Mouse (Mus musculus): ENCODE measurements at regions not wholly inside any gene's neighbourhood (a gene's known extent, or its start where the extent isn't known, plus 50 kb on each side); places are given as distances from the start of the nearest gene placed in this dataset.

- Histone ChIP-seq H3K79me2 (ENCODE audit: inconsistent target) (no peaks in the 10 kb centered on the region), H3K4me3 (ENCODE audit: inconsistent target) (no peak overlapping the region), H3K27ac (no peak overlapping the region), H3K36me3 (ENCODE audit: inconsistent target) (no peaks in the 10 kb centered on the region)
- 96% methylated on average over 3 of the region's 3 CpGs for WGBS (ENCODE audit: missing documents)
Measured at GRCm38 (mm10) chr1:105075728-105076127, 280.8 kb downstream of the Rnf152 start.

- 90% methylated on average over 1 of the region's 1 CpGs for WGBS (ENCODE audit: missing documents)
- no peak overlapping the region for H3K4me3 ChIP-seq (ENCODE audit: inconsistent target)
- no peaks in the 10 kb centered on the region for H3K36me3 ChIP-seq (ENCODE audit: inconsistent target)
- no peaks in the 10 kb centered on the region for H3K79me2 ChIP-seq (ENCODE audit: inconsistent target)
- H3K27ac ChIP-seq = no peak overlapping the region
Measured at GRCm38 (mm10) chr1:105074326-105074725, 282.2 kb downstream of the Rnf152 start.

DNA sequence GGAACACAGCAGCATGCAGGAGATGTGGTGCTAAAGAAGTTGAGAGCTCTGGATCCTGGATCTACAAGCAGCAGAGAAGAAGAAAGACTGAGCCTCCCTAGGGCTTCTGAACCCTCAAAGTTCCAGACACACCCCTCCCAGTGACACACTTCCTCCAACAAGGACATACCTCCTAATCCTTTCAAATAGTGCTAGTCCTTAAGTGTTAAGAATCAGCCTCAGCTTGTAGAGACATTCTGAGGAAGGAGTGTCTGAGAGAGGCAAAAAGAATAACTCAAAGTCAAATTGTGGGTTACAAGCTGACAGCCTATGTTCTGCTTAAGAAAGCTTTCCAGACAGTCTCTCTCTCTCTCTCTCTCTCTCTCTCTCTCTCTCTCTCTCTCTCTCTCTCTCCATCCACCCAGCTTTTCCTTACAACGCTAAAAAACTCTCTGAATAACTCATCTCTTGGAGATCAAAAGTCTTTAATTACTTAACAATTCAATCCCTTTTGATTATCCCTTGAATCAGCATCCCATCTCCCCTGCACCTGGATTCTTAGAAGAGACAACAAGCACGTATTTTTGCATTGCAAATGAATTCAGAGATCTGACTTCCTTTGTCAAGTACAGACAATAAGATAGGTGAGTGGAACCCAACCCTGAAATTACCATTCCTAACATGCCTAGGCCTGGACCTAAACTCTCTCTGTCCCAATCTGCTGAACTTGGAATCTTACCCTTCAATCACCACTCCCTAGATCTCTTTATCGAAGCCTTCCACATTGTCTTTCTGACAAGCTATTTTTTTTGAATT lies 285.7 kb downstream of the Rnf152 start:
- WGBS (ENCODE audit: missing documents) = 64% methylated on average over 3 of the region's 3 CpGs
- Histone ChIP-seq H3K4me3 (ENCODE audit: inconsistent target) (no peak overlapping the region), H3K27ac (no peak overlapping the region), H3K79me2 (ENCODE audit: inconsistent target) (no peaks in the 10 kb centered on the region), H3K36me3 (ENCODE audit: inconsistent target) (no peaks in the 10 kb centered on the region)

- H3K27ac ChIP-seq = no peak overlapping the region
- H3K79me2 ChIP-seq (ENCODE audit: inconsistent target) = no peaks in the 10 kb centered on the region
- H3K36me3 ChIP-seq (ENCODE audit: inconsistent target) = no peaks in the 10 kb centered on the region
- no peak overlapping the region for H3K4me3 ChIP-seq (ENCODE audit: inconsistent target)
- WGBS (ENCODE audit: missing documents) = 69% methylated on average over 4 of the region's 4 CpGs
Measured at GRCm38 (mm10) chr1:105067902-105068301, 288.6 kb downstream of the Rnf152 start.

GRCm38 (mm10) chr1:105067049-105067795 lies 289.3 kb downstream of the Rnf152 start:
- WGBS (ENCODE audit: missing documents) = 83% methylated on average over 4 of the region's 4 CpGs
- H3K79me2 ChIP-seq (ENCODE audit: inconsistent target) = no peaks in the 10 kb centered on the region
- no peak overlapping the region for H3K27ac ChIP-seq
- H3K36me3 ChIP-seq (ENCODE audit: inconsistent target) = no peaks in the 10 kb centered on the region
- no peak overlapping the region for H3K4me3 ChIP-seq (ENCODE audit: inconsistent target)

GRCm38 (mm10) chr1:105050584-105051363 lies 282.4 kb downstream of the Cdh20 start:
- no peaks in the 10 kb centered on the region for H3K79me2 ChIP-seq (ENCODE audit: inconsistent target)
- 88% methylated on average over 10 of the region's 10 CpGs for WGBS (ENCODE audit: missing documents)
- no peak overlapping the region for H3K27ac ChIP-seq
- H3K4me3 ChIP-seq (ENCODE audit: inconsistent target) = no peak overlapping the region
- no peaks in the 10 kb centered on the region for H3K36me3 ChIP-seq (ENCODE audit: inconsistent target)
